Mouse (Mus musculus): Measurements from ENCODE around the gene Mrpl10. TPM values are rescaled to one million over a fixed set of nuclear protein-coding genes. Genes with fewer than 3 reads are reported as not detected.

Gene Mrpl10
- polyA plus RNA-seq, 1 experiment from 2014 or later = 56.2 TPM

DNA sequence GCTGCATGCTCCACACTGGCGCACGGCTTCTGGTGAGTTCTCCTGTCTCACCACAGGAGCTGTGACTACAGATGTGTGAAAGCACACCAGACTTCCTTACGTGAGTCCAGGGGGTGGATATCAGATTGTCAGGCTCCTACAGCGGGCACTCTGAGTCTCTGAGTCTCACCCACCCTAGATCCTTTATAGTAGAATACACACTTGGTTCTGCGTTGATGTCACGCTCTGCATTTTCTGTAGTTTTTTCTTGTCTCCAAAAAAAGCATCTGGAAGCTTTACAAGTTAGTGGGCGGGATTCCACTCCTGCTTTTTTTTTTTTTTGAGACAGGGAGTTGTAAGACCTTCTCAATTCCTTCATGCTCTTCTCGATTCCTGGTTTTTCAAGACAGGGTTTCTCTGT lies 3.5 kb downstream of the Mrpl10 start:
- H3K27ac ChIP-seq (ENCODE audit: low read length) = no peak overlapping the region
- ATAC-seq = no peak
- no peaks in the 10 kb centered on the region for H3K27me3 ChIP-seq (replicated peaks; ENCODE audit: control insufficient read depth, insufficient read depth, low read length)
- peaks cover 11% of the 10 kb centered on the region for H3K4me1 ChIP-seq (replicated peaks; ENCODE audit: control insufficient read depth, insufficient read depth, low read length)
- no peak overlapping the region for H3K4me2 ChIP-seq (ENCODE audit: low read length)
- no peak overlapping the region for H3K9ac ChIP-seq (replicated peaks; ENCODE audit: low read depth, low read length)
- H3K36me3 ChIP-seq (ENCODE audit: control insufficient read depth, insufficient read depth) = 0 out of 2 replicates have a peak, but pooled peaks cover 2% of the 10 kb centered on the region
- no peak overlapping the region for H3K4me3 ChIP-seq (replicated peaks; ENCODE audit: low read length)
- WGBS = 97% methylated on average over 8 of the region's 8 CpGs
- no peaks in the 10 kb centered on the region for H3K9me3 ChIP-seq (ENCODE audit: control insufficient read depth, low read length)

DNA sequence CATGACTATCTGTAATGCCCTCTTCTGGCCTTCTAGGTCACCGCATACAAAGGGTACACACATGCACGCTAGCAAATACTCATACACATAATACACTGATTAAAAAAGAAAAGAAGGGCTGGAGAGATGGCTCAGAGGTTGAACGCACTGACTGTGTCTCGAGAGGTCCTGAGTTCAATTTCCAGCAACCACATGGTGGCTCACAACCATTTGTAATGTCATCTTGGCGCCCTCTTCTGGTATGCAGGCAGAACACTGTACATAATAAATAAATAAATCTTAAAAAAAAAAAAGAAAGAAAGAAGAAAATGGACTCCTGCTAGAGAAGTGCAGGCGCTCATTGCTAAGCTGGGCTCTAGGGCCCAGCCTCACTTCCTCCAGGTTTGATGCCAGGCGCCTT lies 4.5 kb downstream of the Mrpl10 start:
- Histone ChIP-seq H3K27ac (ENCODE audit: low read length) (no peak overlapping the region), H3K9ac (replicated peaks; ENCODE audit: low read depth, low read length) (no peak overlapping the region), H3K27me3 (replicated peaks; ENCODE audit: control insufficient read depth, insufficient read depth, low read length) (no peaks in the 10 kb centered on the region), H3K36me3 (ENCODE audit: control insufficient read depth, insufficient read depth) (0 out of 2 replicates have a peak, but pooled peaks cover 2% of the 10 kb centered on the region), H3K4me1 (replicated peaks; ENCODE audit: control insufficient read depth, insufficient read depth, low read length) (peaks cover 14% of the 10 kb centered on the region), H3K4me2 (ENCODE audit: low read length) (no peak overlapping the region), H3K9me3 (ENCODE audit: control insufficient read depth, low read length) (no peaks in the 10 kb centered on the region), H3K4me3 (replicated peaks; ENCODE audit: low read length) (no peak overlapping the region)
- no peak for ATAC-seq
- 81% methylated on average over 7 of the region's 7 CpGs for WGBS

DNA sequence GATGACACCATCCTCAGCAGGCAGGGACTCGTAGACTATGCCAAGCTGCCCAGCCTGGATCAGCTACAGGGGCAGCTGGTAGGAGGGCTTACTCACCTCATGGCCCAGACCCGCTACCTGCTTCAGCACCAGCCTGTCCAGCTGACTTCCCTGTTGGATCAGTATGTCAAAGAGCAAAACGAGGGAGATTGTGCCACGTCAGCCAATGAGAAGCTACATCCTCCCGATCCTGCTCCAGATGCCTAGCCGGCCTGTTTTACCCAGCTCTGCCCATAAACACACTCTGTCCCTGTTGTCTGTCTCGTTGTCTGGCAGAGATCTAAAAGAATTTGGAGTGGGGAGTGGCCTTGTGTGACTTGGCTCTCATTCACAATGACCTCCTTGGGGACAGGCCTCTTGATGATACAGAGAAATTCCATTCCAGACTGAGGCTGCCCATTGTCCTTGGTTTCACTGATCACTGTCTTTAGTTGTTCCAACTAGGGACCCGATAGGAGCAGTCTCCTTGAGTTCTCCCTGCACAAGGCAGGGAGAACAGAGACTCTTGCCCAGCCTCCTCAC lies 6.8 kb downstream of the Mrpl10 start:
- H3K4me1 ChIP-seq (replicated peaks; ENCODE audit: control insufficient read depth, insufficient read depth, low read length) = peaks cover 20% of the 10 kb centered on the region
- 0 out of 2 replicates have a peak, but pooled peaks cover 2% of the 10 kb centered on the region for H3K36me3 ChIP-seq (ENCODE audit: control insufficient read depth, insufficient read depth)
- no peak overlapping the region for H3K4me3 ChIP-seq (replicated peaks; ENCODE audit: low read length)
- H3K4me2 ChIP-seq (ENCODE audit: low read length) = no peak overlapping the region
- ATAC-seq = no peak
- H3K9me3 ChIP-seq (ENCODE audit: control insufficient read depth, low read length) = no peaks in the 10 kb centered on the region
- 83% methylated on average over 8 of the region's 8 CpGs for WGBS
- no peaks in the 10 kb centered on the region for H3K27me3 ChIP-seq (replicated peaks; ENCODE audit: control insufficient read depth, insufficient read depth, low read length)
- no peak overlapping the region for H3K9ac ChIP-seq (replicated peaks; ENCODE audit: low read depth, low read length)
- no peak overlapping the region for H3K27ac ChIP-seq (ENCODE audit: low read length)

DNA sequence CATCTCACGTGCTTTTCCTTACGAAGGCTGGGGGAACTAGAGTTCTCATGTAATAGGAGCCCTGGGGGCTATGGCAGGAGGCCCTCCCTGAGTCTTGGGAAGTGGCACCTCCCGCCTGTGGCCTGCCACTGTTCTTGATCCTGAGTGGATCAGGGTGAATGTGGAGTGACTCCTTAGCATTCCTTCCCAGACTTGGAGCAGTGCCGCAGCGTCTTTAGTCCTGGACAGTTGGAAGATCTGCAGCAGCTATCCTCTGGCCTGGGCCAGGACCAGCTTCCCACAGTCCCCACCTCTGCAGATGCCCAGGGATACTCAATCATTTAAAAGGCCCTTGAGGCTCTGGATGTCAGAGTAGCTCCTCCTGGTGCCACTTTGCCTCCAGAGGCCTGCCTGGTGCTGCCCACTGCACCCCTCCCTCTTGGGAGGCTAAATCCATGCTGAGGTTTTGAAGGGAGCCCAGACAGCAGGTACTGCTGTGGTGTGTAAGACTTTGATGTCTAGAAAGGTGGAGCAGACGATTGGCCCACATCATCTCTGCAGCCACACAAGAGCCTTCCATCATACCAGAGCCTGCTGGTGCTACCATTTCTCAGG lies 8.2 kb downstream of the Mrpl10 start:
- WGBS = 73% methylated on average over 6 of the region's 6 CpGs
- Histone ChIP-seq H3K27me3 (replicated peaks; ENCODE audit: control insufficient read depth, insufficient read depth, low read length) (no peaks in the 10 kb centered on the region), H3K9ac (replicated peaks; ENCODE audit: low read depth, low read length) (no peak overlapping the region), H3K9me3 (ENCODE audit: control insufficient read depth, low read length) (no peaks in the 10 kb centered on the region), H3K36me3 (ENCODE audit: control insufficient read depth, insufficient read depth) (0 out of 2 replicates have a peak, but pooled peaks cover 2% of the 10 kb centered on the region), H3K27ac (ENCODE audit: low read length) (no peak overlapping the region), H3K4me3 (replicated peaks; ENCODE audit: low read length) (no peak overlapping the region), H3K4me2 (ENCODE audit: low read length) (no peak overlapping the region), H3K4me1 (replicated peaks; ENCODE audit: control insufficient read depth, insufficient read depth, low read length) (peaks cover 20% of the 10 kb centered on the region)
- ATAC-seq = no peak

DNA sequence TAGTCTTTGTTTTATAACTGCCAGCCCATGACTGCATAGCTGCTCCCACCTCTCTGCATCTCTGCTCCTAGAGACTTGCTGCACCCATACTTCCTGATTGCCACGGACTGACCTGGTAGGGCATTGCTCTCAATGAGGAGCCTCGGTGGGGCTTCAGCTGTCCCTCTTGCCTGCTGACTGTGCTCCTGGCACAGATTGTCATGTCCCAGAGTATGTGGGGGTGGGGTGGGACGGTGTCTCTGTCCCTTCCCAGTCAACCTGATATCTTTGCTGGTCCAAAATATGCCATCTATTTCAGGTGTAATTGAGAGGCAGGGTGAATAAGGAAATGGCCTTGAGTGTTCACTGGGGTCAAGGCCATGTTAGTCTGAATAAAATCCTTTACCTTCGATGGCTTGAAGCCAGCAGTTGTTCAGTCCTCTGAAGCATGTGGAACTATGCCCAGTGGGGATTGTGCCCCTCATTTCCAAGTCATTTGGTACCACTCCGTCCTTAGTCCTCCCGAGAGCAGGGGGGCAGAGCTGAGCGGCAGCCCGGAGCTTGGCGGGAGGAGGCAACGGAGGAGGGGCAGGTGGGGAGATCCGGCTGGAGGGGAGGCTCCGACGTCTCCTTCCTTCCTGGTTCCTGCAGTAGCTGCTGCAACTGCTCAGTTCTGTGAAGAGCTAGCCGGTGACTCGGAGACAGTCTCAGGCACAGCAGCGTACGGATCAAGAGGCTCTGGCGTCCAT lies 9.0 kb downstream of the Mrpl10 start, which contains the start of gene Osbpl7:
Osbpl7 (plus strand) TSS at position 413 of the 728 bp plus-strand sequence.
- peak within 1 kb of the TSS; percentile 80 for H3K9ac ChIP-seq (replicated peaks; ENCODE audit: low read depth, low read length)
- H3K4me1 ChIP-seq (replicated peaks; ENCODE audit: control insufficient read depth, insufficient read depth, low read length) = peaks cover 20% of the 10 kb centered on the region
- H3K4me3 ChIP-seq (replicated peaks; ENCODE audit: low read length) = peak within 1 kb of the TSS; percentile 67
- no peaks in the 10 kb centered on the region for H3K9me3 ChIP-seq (ENCODE audit: control insufficient read depth, low read length)
- WGBS = 3% methylated on average over 18 of the region's 18 CpGs
- peak; percentile 93 for ATAC-seq
- H3K27ac ChIP-seq (ENCODE audit: low read length) = no peak within 1 kb of the TSS; the same call in 1 of the 2 replicates
- H3K36me3 ChIP-seq (ENCODE audit: control insufficient read depth, insufficient read depth) = peaks cover 4% of the 10 kb centered on the region; the same call in 1 of the 2 replicates
- peak within 1 kb of the TSS; percentile 77 for H3K4me2 ChIP-seq (ENCODE audit: low read length)
- no peaks in the 10 kb centered on the region for H3K27me3 ChIP-seq (replicated peaks; ENCODE audit: control insufficient read depth, insufficient read depth, low read length)

DNA sequence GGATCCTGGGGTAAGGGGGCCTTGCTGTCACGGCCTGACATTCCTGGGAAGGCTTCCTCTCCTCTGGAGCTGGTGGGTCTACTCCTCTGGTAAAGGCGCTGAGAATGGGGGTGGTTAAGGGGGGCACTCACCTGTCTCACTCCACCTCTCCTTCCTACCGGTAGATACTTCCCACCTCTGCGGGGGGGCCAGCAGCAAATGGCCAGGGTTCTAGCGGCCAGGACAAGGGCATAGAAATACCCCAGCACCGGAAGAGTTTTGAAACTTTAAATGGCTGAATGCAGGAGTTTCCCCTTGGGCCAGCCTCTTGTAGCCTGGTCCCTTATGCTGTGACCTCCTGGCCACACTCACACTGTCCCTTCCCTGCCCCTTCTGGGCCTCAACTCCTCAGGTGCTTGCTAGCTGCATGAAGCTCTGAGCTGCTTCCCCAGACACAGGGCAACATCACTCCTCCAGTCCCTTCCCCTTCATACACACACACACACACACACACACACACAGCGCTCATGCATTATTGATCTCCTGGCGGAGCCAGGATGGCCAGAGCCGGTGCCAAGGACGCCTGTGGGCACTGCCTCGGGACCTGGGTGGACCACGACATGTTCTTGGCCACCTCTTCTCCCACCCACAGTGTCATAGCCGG lies 9.7 kb downstream of the Mrpl10 start:
- Histone ChIP-seq H3K4me2 (ENCODE audit: low read length) (peak overlapping the region; percentile 77), H3K27me3 (replicated peaks; ENCODE audit: control insufficient read depth, insufficient read depth, low read length) (no peaks in the 10 kb centered on the region), H3K9me3 (ENCODE audit: control insufficient read depth, low read length) (no peaks in the 10 kb centered on the region), H3K36me3 (ENCODE audit: control insufficient read depth, insufficient read depth) (peaks cover 11% of the 10 kb centered on the region), H3K9ac (replicated peaks; ENCODE audit: low read depth, low read length) (peak overlapping the region; percentile 80), H3K4me1 (replicated peaks; ENCODE audit: control insufficient read depth, insufficient read depth, low read length) (peaks cover 20% of the 10 kb centered on the region), H3K27ac (ENCODE audit: low read length) (no peak overlapping the region; the same call in 1 of the 2 replicates), H3K4me3 (replicated peaks; ENCODE audit: low read length) (peak overlapping the region; percentile 67)
- peak; percentile 16; the same call in 1 of the 2 replicates for ATAC-seq
- 17% methylated on average over 13 of the region's 13 CpGs for WGBS

DNA sequence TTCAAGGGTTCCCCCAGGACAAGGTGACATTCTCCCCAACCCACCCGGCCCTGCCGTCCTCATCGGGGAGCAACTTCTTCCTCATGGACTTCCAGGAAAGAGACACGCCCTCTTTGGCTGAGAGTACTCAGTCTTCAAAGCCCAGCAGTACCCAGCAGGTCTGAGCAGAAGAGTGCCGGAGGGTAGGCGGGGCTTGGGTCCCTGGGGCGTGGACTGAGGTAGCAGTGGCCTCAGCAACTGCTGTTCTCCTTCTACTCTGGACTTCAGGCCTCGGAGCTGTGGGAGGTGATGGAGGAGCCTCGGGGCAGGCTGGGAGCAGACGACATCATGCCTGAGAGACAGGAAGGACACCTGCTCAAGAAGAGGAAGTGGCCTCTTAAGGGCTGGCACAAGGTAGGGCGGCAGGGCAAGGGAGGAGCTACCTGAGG lies 10.9 kb downstream of the Mrpl10 start:
- WGBS = 26% methylated on average over 11 of the region's 11 CpGs
- no peak overlapping the region for H3K4me3 ChIP-seq (replicated peaks; ENCODE audit: low read length)
- no peaks in the 10 kb centered on the region for H3K9me3 ChIP-seq (ENCODE audit: control insufficient read depth, low read length)
- no peak overlapping the region for H3K4me2 ChIP-seq (ENCODE audit: low read length)
- H3K36me3 ChIP-seq (ENCODE audit: control insufficient read depth, insufficient read depth) = peaks cover 15% of the 10 kb centered on the region
- no peak overlapping the region for H3K27ac ChIP-seq (ENCODE audit: low read length)
- no peak for ATAC-seq
- H3K27me3 ChIP-seq (replicated peaks; ENCODE audit: control insufficient read depth, insufficient read depth, low read length) = no peaks in the 10 kb centered on the region
- peaks cover 20% of the 10 kb centered on the region for H3K4me1 ChIP-seq (replicated peaks; ENCODE audit: control insufficient read depth, insufficient read depth, low read length)
- no peak overlapping the region for H3K9ac ChIP-seq (replicated peaks; ENCODE audit: low read depth, low read length)

DNA sequence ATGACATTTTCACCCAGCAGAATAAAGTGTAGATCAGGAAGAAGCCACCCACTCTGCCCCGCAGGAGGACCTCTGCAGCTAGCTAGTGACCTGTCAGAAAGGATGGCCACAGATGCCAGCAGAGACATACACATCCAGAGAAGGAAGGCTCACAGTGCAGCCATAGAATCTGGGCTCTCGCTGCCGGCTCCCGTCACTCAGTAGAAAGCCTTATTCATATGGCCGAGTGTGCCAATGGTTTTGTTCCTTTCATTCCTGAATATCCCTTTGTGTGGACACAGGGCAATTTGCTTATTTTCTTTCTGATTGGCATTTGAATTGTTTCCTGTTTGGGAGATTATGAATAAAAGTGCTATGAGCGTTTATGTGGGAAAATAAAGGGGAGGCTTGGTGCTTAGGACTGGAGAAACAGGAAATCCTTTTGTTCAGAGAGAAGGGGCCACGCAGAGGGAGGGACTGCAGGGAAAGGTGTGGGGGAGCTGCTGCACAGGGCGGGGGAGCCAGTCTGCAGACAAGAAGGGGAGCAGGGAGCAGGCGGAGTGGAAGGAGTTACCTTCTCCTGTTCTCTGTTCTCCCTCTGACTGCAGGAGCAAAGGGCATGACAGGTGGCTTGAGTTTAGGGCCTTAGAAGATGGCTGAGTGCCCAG lies 22.0 kb downstream of the Mrpl10 start:
- Histone ChIP-seq H3K4me1 (replicated peaks; ENCODE audit: control insufficient read depth, insufficient read depth, low read length) (peaks cover 8% of the 10 kb centered on the region; the same call in 1 of the 2 replicates), H3K27me3 (replicated peaks; ENCODE audit: control insufficient read depth, insufficient read depth, low read length) (no peaks in the 10 kb centered on the region), H3K9me3 (ENCODE audit: control insufficient read depth, low read length) (no peaks in the 10 kb centered on the region), H3K9ac (replicated peaks; ENCODE audit: low read depth, low read length) (0 out of 2 replicates have a peak overlapping the region, but pooled peaks have one; percentile 3), H3K36me3 (ENCODE audit: control insufficient read depth, insufficient read depth) (peaks cover 5% of the 10 kb centered on the region; the same call in 1 of the 2 replicates), H3K27ac (ENCODE audit: low read length) (peak overlapping the region; percentile 64), H3K4me3 (replicated peaks; ENCODE audit: low read length) (no peak overlapping the region), H3K4me2 (ENCODE audit: low read length) (no peak overlapping the region)
- 8% methylated on average over 9 of the region's 9 CpGs for WGBS
- peak; percentile 67 for ATAC-seq

All from forebrain, embryonic 16.5 days (tissue).